Comparison of ENCODE assay signal across 9 mouse cellular contexts in genomic region chr17:36060829-36061228, GRCm38 (mm10). TPM values are rescaled to one million over a fixed set of nuclear protein-coding genes. Genes with fewer than 3 reads are reported as not detected.
DNase-seq lines count a peak whose midpoint lies in the region; ATAC-seq lines count a peak whose summit lies in the region.
"Had no signal": no experiment of that assay in that cellular context is flagged by ENCODE, and none has a peak within 500 bp of the region (broad histone marks: within the 10 kb centered on the region; RNA-seq: fewer than 3 reads in every experiment).

No protein-coding gene starts in this region.

- intact Hi-C loops in heart, postnatal 25 days (cut with DNase I) = loop anchor here (10.0 kb wide), 3 partner anchors 74 to 134 kb away; partner anchors contain the start of gene H2-T3

- no peaks in the 10 kb centered on the region for H3K36me3 ChIP-seq in forebrain, embryonic 14.5 days (ENCODE audit: control insufficient read depth, insufficient read depth, low read length)
- H3K36me3 ChIP-seq in forebrain, embryonic 15.5 days = no peaks in the 10 kb centered on the region
- no peaks in the 10 kb centered on the region for H3K36me3 ChIP-seq in midbrain, embryonic 12.5 days

- no peak overlapping the region for H3K9ac ChIP-seq in forebrain, embryonic 14.5 days (ENCODE audit: low read length)
- H3K9ac ChIP-seq in forebrain, embryonic 15.5 days (replicated peaks) = no peak overlapping the region
- no peak overlapping the region for H3K9ac ChIP-seq in midbrain, embryonic 12.5 days (replicated peaks)

- no peaks in the 10 kb centered on the region for H3K27me3 ChIP-seq in forebrain, embryonic 14.5 days (replicated peaks; ENCODE audit: control insufficient read depth, insufficient read depth, low read length)
- no peaks in the 10 kb centered on the region for H3K27me3 ChIP-seq in forebrain, embryonic 15.5 days
- no peaks in the 10 kb centered on the region for H3K27me3 ChIP-seq in midbrain, embryonic 12.5 days

- no peaks in the 10 kb centered on the region for H3K9me3 ChIP-seq in forebrain, embryonic 14.5 days (replicated peaks; ENCODE audit: control insufficient read depth, low read length)
- no peaks in the 10 kb centered on the region for H3K9me3 ChIP-seq in forebrain, embryonic 15.5 days
- no peaks in the 10 kb centered on the region for H3K9me3 ChIP-seq in midbrain, embryonic 12.5 days

- peak; percentile 84 for DNase-seq in forebrain, embryonic 14.5 days (ENCODE audit: low spot score)
- DNase-seq in adrenal gland, adult 8-10 months = peak; percentile 74
- DNase-seq in embryo, embryonic 9.5 days (ENCODE audit: extremely low spot score) = peak; percentile 40
- DNase-seq in heart, postnatal 25 days (ENCODE audit: low spot score) = peak; percentile 44
- peak; percentile 63 for DNase-seq in left cerebral cortex, adult 11 months (ENCODE audit: low spot score)
- DNase-seq in spleen, postnatal 36 days (ENCODE audit: low spot score in 2 of 2) = peak; percentile 81 to 87

- H3K4me2 ChIP-seq in forebrain, embryonic 14.5 days (ENCODE audit: low read length) = no peak overlapping the region
- H3K4me2 ChIP-seq in forebrain, embryonic 15.5 days (replicated peaks) = no peak overlapping the region
- no peak overlapping the region for H3K4me2 ChIP-seq in midbrain, embryonic 12.5 days (replicated peaks)

- 26% methylated on average over 2 of the region's 2 CpGs for WGBS in forebrain, embryonic 14.5 days
- 35% methylated on average over 2 of the region's 2 CpGs for WGBS in forebrain, embryonic 15.5 days
- WGBS in midbrain, embryonic 12.5 days = 27% methylated on average over 2 of the region's 2 CpGs

- no peaks in the 10 kb centered on the region for H3K4me1 ChIP-seq in forebrain, embryonic 14.5 days (ENCODE audit: control insufficient read depth, insufficient read depth, low read length)
- H3K4me1 ChIP-seq in forebrain, embryonic 15.5 days = no peaks in the 10 kb centered on the region
- H3K4me1 ChIP-seq in midbrain, embryonic 12.5 days = no peaks in the 10 kb centered on the region

- no peak overlapping the region for H3K27ac ChIP-seq in forebrain, embryonic 14.5 days (ENCODE audit: low read depth, low read length)
- H3K27ac ChIP-seq in forebrain, embryonic 15.5 days (replicated peaks) = no peak overlapping the region
- no peak overlapping the region for H3K27ac ChIP-seq in midbrain, embryonic 12.5 days (replicated peaks)

- ATAC-seq in forebrain, embryonic 14.5 days = no peak
- no peak for ATAC-seq in forebrain, embryonic 15.5 days (replicated peaks)
- 0 out of 2 replicates have a peak, but pooled peaks have one; percentile 19 for ATAC-seq in midbrain, embryonic 12.5 days (ENCODE audit: low FRiP score, low read depth)

- no peak overlapping the region for H3K4me3 ChIP-seq in forebrain, embryonic 14.5 days (ENCODE audit: low read depth, low read length)
- no peak overlapping the region for H3K4me3 ChIP-seq in forebrain, embryonic 15.5 days
- H3K4me3 ChIP-seq in midbrain, embryonic 12.5 days = no peak overlapping the region

RNA-seq across cellular contexts. Expression of gene Gm11127, which starts 2.7 kb away (rescaled TPM):
- polyA plus RNA-seq in forebrain, embryonic 14.5 days (2014; fragmentation: Nextera tagmentation; extraction: Ambion mirVana) = not detected in 2 replicates
- not detected in 2 replicates for polyA plus RNA-seq in forebrain, embryonic 15.5 days (2015; fragmentation: Nextera tagmentation; extraction: Ambion mirVana)
- total RNA-seq in adrenal gland, adult 8-10 months (2022) = 1 to 10 TPM; 5.8 to 7.9 (median 6.7) TPM
- 1 to 10 TPM; 2.6 to 2.9 TPM for total RNA-seq in heart, postnatal 25 days (2021)
- polyA plus RNA-seq in midbrain, embryonic 12.5 days (2016; fragmentation: Nextera tagmentation; extraction: Ambion mirVana) = not detected in 2 replicates
- polyA plus RNA-seq: neural tube, embryonic 14.5 days had no signal

RNA-seq across cellular contexts. Expression of gene Gm6034, which starts 18.1 kb away (rescaled TPM):
- not detected in 2 replicates for polyA plus RNA-seq in forebrain, embryonic 14.5 days (2014; fragmentation: Nextera tagmentation; extraction: Ambion mirVana)
- not detected in 2 replicates for polyA plus RNA-seq in forebrain, embryonic 15.5 days (2015; fragmentation: Nextera tagmentation; extraction: Ambion mirVana)
- total RNA-seq in adrenal gland, adult 8-10 months (2022) = under 1 TPM in 2 of 4 experiments, not detected in 2; 0.17 to 0.30 TPM
- not detected for total RNA-seq in heart, postnatal 25 days (2021)
- polyA plus RNA-seq in midbrain, embryonic 12.5 days (2016; fragmentation: Nextera tagmentation; extraction: Ambion mirVana) = not detected in 2 replicates
- polyA plus RNA-seq: neural tube, embryonic 14.5 days had no signal

RNA-seq across cellular contexts. Expression of gene H2-T22, which starts 18.3 kb away (rescaled TPM):
- polyA plus RNA-seq in forebrain, embryonic 14.5 days (2014; fragmentation: Nextera tagmentation; extraction: Ambion mirVana) = 6.2 and 7.1 TPM in 2 replicates
- 5.8 and 5.9 TPM in 2 replicates for polyA plus RNA-seq in forebrain, embryonic 15.5 days (2015; fragmentation: Nextera tagmentation; extraction: Ambion mirVana)
- total RNA-seq in adrenal gland, adult 8-10 months (2022) = 10 to 100 TPM; 33.8 to 65.4 (median 46.3) TPM
- total RNA-seq in heart, postnatal 25 days (2021) = 1 to 10 TPM; 7.4 to 7.8 TPM
- 6.4 and 6.8 TPM in 2 replicates for polyA plus RNA-seq in midbrain, embryonic 12.5 days (2016; fragmentation: Nextera tagmentation; extraction: Ambion mirVana)

RNA-seq across cellular contexts. Expression of gene H2-T23, which starts 28.2 kb away (rescaled TPM):
- 4.5 and 5.6 TPM in 2 replicates for polyA plus RNA-seq in forebrain, embryonic 14.5 days (2014; fragmentation: Nextera tagmentation; extraction: Ambion mirVana)
- 6.9 and 7.0 TPM in 2 replicates for polyA plus RNA-seq in forebrain, embryonic 15.5 days (2015; fragmentation: Nextera tagmentation; extraction: Ambion mirVana)
- total RNA-seq in adrenal gland, adult 8-10 months (2022) = 100 to 1,000 TPM in 1 of 4 experiments, 10 to 100 TPM in 3; 65.8 to 110 (median 93.4) TPM
- total RNA-seq in heart, postnatal 25 days (2021) = 10 to 100 TPM; 20.2 to 25.6 TPM
- 4.2 and 6.1 TPM in 2 replicates for polyA plus RNA-seq in midbrain, embryonic 12.5 days (2016; fragmentation: Nextera tagmentation; extraction: Ambion mirVana)

RNA-seq across cellular contexts. Expression of gene H2-T24, which starts 40.5 kb away (rescaled TPM):
- polyA plus RNA-seq in forebrain, embryonic 14.5 days (2014; fragmentation: Nextera tagmentation; extraction: Ambion mirVana) = 2.3 and 4.8 TPM in 2 replicates
- 5.4 and 5.8 TPM in 2 replicates for polyA plus RNA-seq in forebrain, embryonic 15.5 days (2015; fragmentation: Nextera tagmentation; extraction: Ambion mirVana)
- total RNA-seq in adrenal gland, adult 8-10 months (2022) = 1 to 10 TPM; 6.0 to 9.2 (median 6.9) TPM
- total RNA-seq in heart, postnatal 25 days (2021) = 1 to 10 TPM; 7.4 to 7.5 TPM
- polyA plus RNA-seq in midbrain, embryonic 12.5 days (2016; fragmentation: Nextera tagmentation; extraction: Ambion mirVana) = 4.1 and 5.0 TPM in 2 replicates
